Mouse (Mus musculus): ENCODE data around the gene Slc25a38.
"Not testable (repeated sequence)": the region's sequence is repeated elsewhere in the genome, so short reads cannot be mapped to it uniquely, and the experiment has no call there.

Slc25a38 gene

DNA sequence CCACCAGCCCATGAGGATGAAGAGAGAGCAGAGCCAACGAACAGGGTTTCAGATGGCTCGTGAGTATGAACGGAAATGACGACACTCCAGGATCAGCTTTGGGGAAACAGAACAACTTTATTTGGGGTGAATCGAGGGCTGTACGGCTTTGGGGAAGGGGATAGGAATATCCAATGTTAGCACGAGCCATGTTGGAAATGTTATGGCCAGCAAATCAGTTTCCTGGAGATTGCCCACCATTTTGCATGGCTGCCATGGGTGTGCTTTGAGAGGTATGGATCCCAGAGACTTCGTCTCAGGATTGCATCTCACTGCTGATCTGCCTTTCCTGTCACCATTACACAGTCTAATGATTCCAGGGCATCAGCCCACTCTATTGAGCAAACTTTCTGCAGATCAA, 10.9 kb upstream of the Slc25a38 start:
- DNase-seq (ENCODE audit: low spot score in 2 of 2) = no peak

DNA sequence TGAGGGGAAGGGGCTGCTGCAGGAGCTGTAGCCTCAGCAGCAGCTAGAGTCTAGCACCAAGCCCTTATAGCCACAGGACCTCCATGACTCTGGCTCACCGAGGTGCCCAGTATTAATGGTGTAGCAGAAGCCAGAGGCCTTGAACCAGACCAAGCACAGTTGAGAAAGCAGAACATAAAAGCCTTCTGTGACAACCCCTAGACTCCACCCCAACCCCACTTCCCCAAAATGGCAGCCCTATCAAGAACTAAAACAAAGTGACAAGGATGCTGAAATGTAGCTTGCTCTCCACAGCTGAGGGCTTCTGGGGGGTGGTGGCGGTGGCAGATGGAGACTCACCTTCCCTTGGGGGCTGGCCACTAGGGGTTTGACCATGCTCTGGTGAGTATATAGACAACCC, 9.0 kb upstream of the Slc25a38 start:
- DNase-seq (ENCODE audit: low spot score in 2 of 2) = no peak

DNA sequence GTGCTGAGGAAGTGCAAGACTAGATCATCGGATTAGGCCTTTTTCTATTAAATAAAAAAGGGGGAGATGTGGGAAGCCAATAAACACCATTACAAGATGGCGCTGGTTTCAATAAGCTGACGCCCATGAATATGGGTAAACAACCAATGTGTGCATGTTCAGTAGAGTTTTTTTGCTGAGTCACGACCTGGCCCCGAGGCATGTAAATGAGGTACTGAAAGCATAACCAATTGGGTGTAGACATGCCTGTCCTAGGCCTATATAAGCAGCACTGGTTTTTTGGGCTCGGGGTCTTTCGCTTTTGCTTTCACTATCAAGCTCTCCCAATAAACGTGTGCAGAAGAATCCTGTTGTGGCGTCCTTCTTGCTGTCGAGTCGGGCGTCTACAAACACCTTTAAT, 1.2 kb upstream of the Slc25a38 start:
- not testable (repeated sequence) for DNase-seq (ENCODE audit: low spot score in 2 of 2)

DNA sequence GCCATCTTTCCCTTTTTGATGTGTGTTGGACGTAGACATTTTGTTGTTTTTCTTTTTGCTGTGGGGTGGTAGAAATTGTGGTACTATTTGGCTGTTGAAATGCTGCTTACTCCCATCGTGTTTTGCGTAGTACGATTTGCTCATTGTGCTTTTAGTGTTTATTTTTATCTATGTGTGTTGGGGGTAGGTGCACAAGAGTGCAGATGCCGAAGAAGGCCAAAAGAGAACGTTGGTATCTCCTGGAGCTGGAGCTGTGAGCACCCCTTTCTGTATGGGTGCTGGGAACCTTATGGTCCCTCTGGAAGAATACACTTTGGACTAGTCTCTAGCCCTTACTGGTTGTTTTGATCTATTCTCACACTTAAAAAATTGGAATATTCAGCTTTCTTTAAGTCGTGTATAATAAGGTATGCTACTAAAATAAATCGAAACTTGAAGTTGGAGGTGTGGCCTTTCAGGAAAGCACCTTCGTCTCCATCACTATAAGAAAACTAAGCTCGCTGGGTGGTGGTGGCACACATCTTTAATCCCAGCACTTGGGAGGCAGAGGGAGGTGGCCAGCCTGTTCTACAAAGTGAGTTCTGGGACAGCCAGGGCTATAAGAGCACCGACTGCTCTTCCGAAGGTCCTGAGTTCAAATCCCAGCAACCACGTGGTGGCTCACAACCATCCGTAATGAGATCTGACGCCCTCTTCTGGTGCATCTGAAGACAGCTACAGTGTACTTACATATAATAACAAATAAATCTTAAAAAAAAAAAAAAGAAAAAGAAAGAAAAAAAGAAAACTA, 1.2 kb downstream of the Slc25a38 start:
- DNase-seq (ENCODE audit: low spot score in 2 of 2) = no peak

DNA sequence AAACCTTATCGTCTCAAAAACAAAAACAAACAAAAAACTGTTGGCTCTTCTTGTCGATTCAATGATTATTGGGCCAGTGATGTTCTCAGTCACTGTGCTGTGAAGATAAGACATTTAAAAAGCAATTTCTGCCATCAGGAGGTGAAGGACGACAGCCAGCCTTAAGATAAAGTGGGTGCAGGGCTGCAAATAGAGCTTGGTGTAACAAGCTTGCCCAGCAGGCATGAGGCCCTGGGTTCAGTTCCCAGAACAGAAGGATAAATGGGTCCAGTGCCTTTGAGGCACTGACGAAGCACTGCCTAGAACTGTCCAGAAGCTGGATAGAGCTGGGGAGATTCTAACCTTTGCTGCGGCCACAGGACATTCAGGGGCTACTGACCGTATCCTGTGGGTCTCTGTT, 2.3 kb downstream of the Slc25a38 start:
- DNase-seq (ENCODE audit: low spot score in 2 of 2) = no peak

DNA sequence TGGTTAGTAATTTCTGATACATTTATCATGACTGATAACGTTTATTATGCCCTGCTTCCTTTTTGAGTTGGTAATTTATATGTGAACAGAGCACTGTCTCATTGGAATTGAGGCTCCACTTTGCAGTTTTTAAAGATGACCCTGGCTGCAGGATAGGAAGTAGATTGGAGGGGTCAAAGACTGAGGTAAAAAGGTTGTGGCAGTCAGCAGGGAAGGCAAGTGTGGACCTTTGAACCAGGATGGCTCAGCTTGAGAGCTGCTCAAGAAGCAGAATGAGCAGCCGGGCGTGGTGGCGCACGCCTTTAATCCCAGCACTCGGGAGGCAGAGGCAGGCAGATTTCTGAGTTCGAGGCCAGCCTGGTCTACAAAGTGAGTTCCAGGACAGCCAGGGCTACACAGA, 3.3 kb downstream of the Slc25a38 start:
- no peak for DNase-seq (ENCODE audit: low spot score in 2 of 2)

DNA sequence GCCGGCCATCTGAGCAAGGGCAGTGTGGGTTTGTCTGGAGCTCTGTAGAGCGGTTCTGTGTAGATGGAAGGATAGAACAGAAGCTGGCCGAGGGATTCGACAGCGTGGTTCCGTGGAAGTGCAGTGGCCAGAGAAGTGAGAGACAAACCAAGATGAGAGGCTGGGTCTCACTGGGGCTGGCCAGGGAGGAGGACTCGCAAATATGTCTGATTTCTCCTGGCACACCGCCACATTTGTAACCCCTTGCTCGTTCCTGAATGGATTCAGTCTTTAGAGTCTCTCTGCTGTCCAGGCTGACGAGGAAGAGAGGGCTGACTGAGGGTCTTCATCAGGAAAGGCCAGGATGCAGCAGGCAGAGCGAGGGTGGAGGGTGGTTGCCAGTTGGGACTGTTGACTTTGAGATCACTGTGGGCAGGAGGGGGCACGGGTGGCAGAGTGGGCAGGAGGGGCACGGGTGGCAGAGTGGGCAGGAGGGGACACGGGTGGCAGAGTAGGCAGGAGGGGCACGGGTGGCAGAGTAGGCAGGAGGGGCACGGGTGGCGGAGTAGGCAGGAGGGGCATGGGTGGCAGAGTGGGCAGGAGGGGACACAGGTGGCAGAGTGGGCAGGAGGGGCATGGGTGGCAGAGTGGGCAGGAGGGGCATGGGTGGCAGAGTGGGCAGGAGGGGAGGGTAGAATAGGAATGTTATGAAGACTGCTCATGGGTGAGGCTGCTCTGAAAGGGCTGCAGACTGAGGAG, 4.0 kb downstream of the Slc25a38 start:
- no peak for DNase-seq (ENCODE audit: low spot score in 2 of 2)

DNA sequence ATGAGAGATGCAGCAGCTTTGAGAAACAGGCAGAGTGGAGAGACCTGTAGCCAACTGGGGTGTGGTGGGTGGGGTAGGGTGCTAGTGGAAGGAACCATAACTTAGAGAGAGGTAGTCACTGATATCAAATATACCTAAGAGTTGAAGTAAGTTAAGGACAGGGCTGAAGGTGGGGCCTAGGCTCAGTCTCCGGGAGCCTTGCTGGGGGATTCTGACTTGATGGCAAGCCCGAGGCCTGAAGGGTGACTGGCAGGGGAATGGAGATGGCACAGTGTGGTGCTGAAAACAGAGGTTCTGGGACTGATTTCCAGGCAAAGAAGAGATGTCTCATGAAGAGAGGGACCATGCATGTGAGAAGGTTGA, 4.6 kb downstream of the Slc25a38 start:
- DNase-seq (ENCODE audit: low spot score in 2 of 2) = no peak

DNA sequence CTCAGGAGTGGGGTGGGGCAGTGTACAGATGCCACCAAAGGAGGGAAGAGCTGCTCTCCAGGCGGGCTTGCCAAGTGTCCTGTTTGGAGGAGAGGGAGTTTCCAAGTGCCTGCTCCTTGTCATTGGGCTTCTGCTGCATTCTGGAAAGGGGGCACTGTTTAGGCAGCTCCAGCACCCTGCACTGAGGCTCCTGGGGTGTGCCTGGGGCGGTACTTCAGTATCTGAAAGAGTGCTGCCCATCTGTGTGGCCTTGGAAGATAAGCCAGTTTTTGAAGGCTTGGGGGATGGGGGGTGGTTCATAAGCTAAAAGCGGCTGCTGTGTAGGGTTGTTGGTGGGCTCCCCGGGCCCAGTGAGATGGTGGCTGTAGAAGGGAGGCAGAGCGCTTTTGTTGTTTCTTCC, 5.4 kb downstream of the Slc25a38 start:
- no peak for DNase-seq (ENCODE audit: low spot score in 2 of 2)

DNA sequence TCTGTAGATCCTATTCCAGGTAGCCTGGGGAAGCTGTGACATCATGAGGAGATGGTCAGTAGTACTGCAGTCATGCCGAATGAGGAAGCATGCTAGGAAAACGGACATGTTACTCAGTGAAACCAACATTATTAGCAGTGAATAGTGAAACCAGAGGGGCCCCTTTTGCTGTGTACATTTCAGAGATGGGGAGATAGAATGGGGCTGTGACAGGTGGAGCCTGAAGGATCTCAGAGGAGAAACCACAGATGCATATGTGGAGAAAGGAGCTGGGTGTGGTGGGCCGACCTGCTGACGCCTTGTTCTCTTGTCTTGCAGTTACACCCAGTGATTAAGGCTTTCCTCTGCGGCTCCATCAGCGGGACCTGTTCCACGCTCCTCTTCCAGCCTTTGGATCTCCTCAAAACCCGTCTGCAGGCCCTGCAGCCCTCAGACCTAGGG, 6.0 kb downstream of the Slc25a38 start:
- DNase-seq (ENCODE audit: low spot score in 2 of 2) = no peak

DNA sequence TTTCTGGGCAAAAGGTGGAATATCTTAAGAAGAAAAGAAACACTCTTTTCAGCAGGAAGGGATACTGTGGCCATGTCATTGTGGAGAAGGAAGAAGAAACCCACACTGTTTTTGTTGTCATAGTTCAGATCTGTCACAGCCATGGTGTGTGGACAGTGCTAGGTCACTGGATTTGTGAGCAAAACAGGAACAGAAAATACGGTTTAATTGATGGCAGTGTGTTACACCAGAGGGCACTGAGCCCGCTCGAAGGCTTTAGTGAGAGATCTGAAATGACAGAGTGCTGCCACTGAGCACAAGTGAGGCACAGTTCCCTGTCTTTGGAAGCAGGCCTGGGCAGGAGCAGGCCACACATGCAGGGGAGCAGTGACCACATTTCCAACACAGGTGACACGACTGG, 8.0 kb downstream of the Slc25a38 start:
- no peak for DNase-seq (ENCODE audit: low spot score in 2 of 2)

DNA sequence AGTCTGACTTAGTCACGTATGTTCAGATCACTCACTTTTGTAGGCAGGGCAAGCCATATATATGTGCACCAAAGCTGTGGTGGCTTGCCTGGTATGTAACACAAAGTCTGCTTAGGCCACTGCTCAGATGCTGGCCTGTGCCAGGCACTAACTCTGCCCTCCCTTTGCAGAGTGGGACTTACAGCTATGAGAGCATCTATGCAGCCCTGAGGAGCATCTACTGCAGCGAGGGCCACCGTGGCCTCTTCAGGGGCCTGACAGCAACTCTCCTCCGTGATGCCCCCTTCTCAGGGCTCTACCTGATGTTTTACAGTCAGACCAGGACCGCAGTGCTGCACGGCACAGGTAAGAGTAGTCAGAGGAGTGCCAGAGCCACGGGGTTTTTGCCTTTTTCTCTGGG, 10.3 kb downstream of the Slc25a38 start:
- no peak for DNase-seq (ENCODE audit: low spot score in 2 of 2)

DNA sequence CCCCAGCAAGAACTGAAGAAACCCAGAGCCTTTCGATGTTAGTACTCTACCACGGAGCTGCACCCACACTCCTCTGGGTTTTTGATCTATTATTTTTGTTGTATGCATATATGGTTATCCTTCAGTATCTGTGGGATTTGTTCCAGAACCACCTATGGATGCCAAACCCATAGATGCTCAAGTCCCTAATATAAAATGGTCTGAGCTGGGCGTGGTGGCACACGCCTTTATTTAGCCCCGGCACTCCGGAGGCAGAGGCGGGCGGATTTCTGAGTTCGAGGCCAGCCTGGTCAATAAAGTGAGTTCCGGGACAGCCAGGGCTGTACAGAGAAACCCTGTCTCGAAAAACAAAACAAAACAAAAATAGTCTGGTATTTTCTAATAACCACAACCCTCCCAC, 16.7 kb downstream of the Slc25a38 start:
- DNase-seq (ENCODE audit: low spot score in 2 of 2) = no peak

DNA sequence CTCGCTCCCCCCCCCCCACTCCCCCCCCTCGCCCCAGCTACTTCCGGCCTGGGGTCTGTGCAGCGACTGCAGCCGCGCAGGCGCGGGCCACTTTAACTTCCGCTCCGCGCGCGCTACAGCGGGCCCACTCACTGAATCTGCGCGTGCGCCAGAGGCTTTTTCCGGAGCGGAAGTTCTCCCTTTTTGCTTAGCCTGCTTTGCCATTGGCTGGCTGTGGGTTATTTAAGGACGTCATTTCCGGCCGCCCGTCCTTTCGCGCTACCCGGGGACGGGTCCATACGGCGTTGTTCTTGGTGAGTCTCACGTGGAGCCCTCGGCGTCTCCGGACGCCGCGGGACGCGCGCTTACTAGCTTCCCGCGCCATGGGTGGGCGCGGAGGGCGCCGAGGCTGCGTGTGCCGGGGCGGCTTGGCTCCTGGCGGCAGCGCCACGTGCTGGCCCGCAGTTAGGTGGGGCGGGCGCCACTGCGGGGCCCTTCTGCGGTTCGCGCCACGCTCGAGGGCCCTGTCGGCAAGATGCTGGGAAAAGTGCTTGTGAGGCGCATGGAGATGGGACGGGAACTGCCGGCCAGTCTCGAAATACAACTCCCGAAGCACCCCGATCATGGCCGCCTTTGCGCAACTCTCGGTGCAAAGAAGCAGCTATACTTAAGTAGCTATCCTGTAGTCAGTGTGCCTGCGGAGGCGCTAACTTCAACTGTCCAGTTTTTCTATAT, 17.5 kb downstream of the Slc25a38 start, which contains the start of gene Rpsa:
Gene Rpsa, plus strand, starts transcription at position 152 of the 714 bp plus-strand sequence.
- peak; percentile 96 to 97 for DNase-seq (ENCODE audit: low spot score in 2 of 2)

DNA sequence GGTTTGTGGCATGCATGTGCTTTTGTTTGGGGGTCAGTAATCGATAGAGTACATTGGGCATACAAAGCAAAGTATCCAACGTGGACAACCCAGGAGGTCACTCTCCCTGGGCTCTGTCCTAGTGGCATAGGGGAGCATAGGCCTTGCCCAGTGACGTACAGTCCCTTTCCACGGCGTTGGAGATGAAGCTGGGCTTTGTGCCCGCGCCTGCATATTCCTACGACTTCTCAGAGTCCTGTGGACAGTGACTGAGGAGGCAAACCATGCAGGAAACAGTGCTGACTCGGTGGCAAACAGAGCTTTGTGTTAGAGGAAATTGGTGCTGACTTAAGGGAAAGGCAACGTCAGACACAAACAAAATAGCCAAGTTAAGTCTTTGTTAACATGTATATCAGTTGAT, 19.1 kb downstream of the Slc25a38 start:
- no peak for DNase-seq (ENCODE audit: low spot score in 2 of 2)

DNA sequence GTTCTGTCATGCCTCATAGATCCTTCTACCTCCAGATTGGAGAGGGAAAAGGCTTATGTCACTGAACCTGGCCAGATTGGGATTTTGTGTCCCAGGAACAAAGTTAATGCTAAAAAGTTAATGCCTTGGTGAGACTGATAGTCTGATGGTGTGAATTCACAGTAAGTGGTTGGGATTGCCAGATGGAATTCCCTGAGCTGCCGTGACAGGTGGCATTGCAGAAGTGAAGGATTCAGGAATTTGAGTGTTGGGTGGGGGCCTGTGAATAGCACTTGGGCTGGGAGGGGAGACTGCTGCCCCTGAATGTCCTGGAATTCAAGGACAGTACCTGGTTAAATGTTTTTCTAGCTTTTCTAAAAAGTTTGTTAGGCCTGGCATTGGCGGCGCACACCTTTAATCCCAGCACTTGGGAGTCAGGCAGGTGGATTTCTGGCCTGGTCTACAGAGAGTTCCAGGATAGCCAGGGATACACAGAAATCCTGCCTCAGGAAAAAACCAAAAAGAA, 21.7 kb downstream of the Slc25a38 start:
- no peak for DNase-seq (ENCODE audit: low spot score in 2 of 2)

DNA sequence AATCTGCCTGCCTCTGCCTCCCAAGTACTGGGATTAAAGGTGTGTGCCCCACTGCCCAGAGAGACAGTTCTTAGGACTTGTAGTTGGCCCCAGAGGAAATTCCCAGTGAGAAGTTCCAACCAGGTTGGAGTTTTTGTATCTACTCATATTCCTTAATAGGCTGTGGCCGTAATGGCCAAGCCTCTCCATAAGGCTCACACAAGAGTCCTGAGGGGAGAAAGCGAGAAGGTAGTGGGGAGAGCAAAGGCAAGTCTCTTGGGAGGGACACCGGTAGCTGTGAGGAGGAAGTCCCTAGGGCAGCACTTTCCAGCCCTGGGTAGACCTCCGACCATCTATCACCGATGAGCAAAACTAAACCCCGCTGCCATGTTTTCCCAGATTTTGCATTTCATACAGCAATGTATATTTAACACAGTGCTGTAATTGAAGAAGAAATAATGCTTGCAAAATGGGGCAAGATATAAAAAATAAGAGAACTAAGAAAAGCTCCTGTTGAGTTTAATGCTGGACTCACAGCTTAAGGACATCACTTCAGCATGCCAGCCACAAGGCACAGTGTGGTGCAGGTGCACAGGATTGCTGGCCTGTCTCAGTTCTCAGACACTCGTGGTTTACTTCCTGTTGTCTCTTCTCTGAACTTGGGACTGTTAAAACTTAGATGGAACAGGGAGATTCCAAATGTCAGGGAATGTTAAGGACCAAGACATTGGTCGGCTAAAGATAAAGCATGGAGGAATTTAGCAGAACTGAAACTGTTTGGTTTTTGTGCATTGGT, 23.0 kb downstream of the Slc25a38 start:
- no peak for DNase-seq (ENCODE audit: low spot score in 2 of 2)

DNA sequence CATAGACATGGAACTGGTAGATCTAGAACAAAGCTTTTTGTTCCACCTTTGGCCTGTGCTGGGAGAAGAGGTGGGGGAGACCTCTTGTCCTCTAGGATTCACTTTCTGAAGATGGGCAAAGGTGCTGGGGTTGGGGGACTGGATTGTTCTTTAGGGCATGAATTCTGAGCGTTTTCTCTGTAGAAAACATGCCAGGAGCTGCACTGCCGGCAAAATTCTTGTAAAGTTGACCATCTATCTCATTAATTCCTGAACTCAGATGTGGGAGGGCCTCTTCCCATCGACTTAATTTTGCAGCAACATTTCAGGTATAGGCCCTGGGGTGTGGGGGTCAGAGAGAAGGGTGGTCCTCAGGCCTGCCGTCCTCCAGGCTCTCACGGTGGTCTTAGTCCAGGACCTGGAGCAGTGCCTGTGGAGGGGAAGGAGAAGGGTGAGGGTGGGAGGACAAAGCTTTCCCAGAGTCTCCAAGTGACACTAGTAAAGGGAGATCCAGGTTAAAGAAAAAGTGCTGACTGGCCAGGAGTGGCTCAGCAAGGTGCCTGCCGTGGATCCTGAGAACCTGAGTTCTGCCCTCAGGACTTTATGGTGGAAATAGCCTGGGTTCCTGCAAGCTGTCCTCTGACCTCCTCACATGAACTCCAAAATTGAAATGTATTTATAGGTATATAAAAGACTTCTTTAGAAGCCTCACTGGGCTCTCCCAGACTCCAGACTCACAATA, 23.7 kb downstream of the Slc25a38 start:
- DNase-seq (ENCODE audit: low spot score in 2 of 2) = no peak

DNA sequence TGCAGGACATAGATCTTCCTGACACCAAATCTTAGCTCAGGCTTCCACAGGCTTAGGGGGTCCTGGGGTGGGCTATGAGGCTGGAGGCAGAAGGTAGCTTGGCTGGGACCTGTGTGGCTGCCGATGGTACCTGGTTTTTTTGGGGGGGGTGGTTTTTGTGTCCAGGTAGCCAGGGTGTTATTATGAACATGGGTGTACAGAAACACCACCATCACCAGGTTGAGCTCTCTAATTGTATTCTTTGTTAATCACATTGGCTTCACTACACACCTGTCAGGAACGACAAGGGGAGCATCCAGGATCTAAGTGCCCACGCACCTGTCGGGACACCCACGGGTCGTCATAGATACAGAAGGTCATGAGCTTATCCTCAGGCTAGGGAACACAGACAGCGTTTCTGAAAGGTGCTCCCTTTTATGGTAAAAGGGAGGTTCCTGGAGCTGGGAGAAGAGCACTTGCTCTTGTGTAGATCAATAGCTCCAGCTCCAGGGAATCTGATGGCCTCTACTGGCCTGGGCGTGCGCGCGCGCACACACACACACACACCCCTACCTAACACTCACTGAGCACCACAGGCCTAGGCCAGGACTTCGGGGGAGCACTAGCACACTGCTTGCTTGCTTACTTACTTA, 24.5 kb downstream of the Slc25a38 start:
- DNase-seq (ENCODE audit: low spot score in 2 of 2) = no peak

DNA sequence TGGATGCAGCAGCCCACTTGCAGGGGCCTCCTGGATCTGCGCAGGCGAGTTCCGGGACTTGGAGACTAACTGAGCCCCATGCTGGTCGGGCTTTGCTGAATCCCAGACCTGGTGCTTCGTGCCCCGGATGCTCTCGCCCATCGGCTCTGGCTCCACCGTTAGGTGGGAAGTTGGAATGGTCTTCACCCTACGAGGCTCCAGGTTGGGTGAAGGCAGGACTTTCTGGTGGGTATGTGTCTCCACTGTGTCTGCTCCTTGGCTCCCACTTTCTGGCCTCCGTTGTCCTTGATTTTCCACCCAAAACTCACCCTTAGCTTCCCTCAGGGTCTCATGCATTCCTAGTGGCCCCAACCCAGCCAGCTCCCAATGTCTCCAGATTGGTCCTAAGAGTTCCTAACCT, 25.3 kb downstream of the Slc25a38 start:
- no peak for DNase-seq (ENCODE audit: low spot score in 2 of 2)

DNA sequence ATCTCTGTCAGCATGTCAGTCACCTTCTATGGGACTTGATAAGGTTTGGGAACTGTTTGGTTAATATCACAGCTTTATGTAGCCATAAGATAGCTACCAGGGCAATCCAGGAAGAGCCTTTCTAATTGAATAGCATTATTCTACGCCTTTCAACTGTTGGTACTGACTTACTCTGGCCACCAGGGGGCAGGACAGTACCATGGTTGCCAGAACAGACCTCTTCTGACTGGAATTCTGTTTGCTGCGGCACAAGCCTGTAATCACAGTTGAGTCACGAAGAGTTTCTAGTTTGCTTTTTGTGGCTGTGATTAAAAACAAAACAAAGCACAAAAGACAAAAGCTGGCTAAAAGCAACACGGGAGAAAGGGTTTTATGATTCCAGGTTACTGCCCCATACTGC, 30.5 kb downstream of the Slc25a38 start:
- peak; percentile 38 to 79 for DNase-seq (ENCODE audit: low spot score in 2 of 2)

Measured in thymus, postnatal 10 days (tissue).